Mouse (Mus musculus) hindbrain, embryonic 12.5 days (tissue): ENCODE results near the gene Calhm2. TPM values are rescaled to one million over a fixed set of nuclear protein-coding genes. Genes with fewer than 3 reads are reported as not detected.

Source experiments
- ATAC-seq: fragments of 200-750 bp; cut with Nextera tagmentation; 2 replicates; pipeline ENCODE4 v1.8.0; 2017; ENCODE audit warnings: moderate TSS enrichment; ENCODE audit not compliant: low FRiP score
- H3K27ac ChIP-seq: fragments of 300-500 bp; sonication (generic); 2 replicates; pipeline ENCODE4 v1.5.1; 2016; ENCODE audit warnings: mild to moderate bottlenecking
- H3K27me3 ChIP-seq: fragments of 300-500 bp; sonication (generic); 2 replicates; pipeline ENCODE4 v1.6.1; 2016; ENCODE audit warnings: mild to moderate bottlenecking
- H3K36me3 ChIP-seq: fragments of 300-500 bp; sonication (generic); 2 replicates; pipeline ENCODE4 v1.6.1; 2016; ENCODE audit warnings: mild to moderate bottlenecking
- H3K4me1 ChIP-seq: fragments of 300-500 bp; sonication (generic); 2 replicates; pipeline ENCODE4 v1.6.1; 2016
- H3K4me2 ChIP-seq: fragments of 300-500 bp; sonication (generic); replicated peaks from 2 replicates; pipeline ENCODE4 v1.6.1; 2016; ENCODE audit warnings: mild to moderate bottlenecking
- H3K4me3 ChIP-seq: fragments of 300-500 bp; sonication (generic); 2 replicates; pipeline ENCODE4 v1.5.1; 2016; ENCODE audit warnings: mild to moderate bottlenecking
- H3K9ac ChIP-seq: fragments of 300-500 bp; sonication (generic); 2 replicates; pipeline ENCODE4 v1.6.1; 2016; ENCODE audit warnings: mild to moderate bottlenecking, moderate library complexity
- H3K9me3 ChIP-seq: fragments of 300-500 bp; sonication (generic); replicated peaks from 2 replicates; pipeline ENCODE4 v1.6.1; 2016; ENCODE audit warnings: mild to moderate bottlenecking
- WGBS: fragments of 180-500 bp; shearing (Covaris S2); methylation state at CpG from one replicate; pipeline ENCODE4 v1.1.7; 2016; 5-methylcytosine and 5-hydroxymethylcytosine counted together
- polyA plus RNA-seq: library from polyadenylated mRNA; unstranded; fragments of >200 nt; fragmentation: Nextera tagmentation; extraction: Ambion mirVana; gene quantifications from 2 replicates; pipeline ENCODE4 v1.2.1, GENCODE M21; 2016

The Calhm2 gene
- polyA plus RNA-seq, 1 experiment from 2014 or later, result 2.2 TPM

DNA sequence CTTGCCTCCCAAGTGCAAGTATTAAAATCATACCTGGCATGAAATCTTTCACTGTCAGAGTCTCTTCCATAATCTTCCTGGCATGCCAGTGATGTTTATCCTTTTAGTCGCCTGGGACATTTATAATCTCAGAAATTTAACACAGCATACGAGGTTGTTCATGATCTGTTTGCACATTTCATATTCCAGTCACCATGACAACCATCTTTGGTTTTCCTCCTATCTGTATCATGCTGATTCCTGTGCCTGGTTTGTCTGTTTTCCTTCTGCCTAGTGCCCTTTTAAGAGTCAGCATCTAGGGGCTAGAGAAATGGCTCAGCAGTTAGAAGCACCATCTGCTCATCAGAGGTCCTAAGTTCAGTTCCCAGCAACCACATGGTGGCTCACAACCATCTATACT lies 19.5 kb downstream of the Calhm2 start:
- no peaks in the 10 kb centered on the region for H3K4me1 ChIP-seq
- H3K27ac ChIP-seq, result no peak overlapping the region
- no peaks in the 10 kb centered on the region for H3K27me3 ChIP-seq
- H3K4me3 ChIP-seq, result no peak overlapping the region
- H3K9me3 ChIP-seq, result no peaks in the 10 kb centered on the region
- peaks cover 77% of the 10 kb centered on the region for H3K36me3 ChIP-seq
- ATAC-seq, result no peak
- H3K9ac ChIP-seq, result no peak overlapping the region
- WGBS, result 88% methylated on average over 2 of the region's 2 CpGs
- no peak overlapping the region for H3K4me2 ChIP-seq

DNA sequence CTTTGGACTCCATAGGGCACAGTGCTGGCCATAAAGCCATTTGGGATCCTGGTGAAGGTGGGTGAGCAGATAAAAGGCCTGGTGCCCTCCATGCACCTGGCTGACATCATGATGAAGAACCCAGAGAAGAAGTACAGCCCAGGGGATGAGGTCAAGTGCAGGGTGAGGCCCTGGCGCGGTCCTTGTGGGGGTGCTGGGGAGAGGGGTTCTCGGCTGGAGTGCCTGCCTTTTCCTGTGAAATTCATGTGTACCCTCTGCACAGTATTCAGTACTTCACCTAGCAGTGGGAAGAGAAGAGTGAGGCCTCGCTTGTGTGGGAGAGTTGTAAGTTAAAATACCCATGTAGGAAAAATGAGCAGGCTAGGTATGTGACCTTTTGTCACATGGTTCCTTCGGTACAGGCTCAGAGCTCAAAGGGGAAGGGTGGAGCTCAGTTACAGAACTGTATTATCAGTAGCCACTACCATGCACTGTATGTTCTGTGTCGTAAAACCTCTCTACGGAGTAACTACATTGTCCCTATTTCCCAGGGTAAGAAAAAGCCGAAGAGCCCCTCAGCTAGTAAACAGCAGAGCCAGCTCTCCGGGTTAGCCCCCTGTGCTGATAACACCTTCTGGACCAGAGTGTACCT lies 33.3 kb downstream of the Calhm2 start:
- no peak overlapping the region for H3K9ac ChIP-seq
- H3K27ac ChIP-seq, result no peak overlapping the region
- 93% methylated on average over 9 of the region's 9 CpGs for whole genome bisulfite sequencing
- no peak overlapping the region for H3K4me3 ChIP-seq
- peaks cover 98% of the 10 kb centered on the region for H3K36me3 ChIP-seq
- no peaks in the 10 kb centered on the region for H3K27me3 ChIP-seq
- no peaks in the 10 kb centered on the region for H3K9me3 ChIP-seq
- no peak overlapping the region for H3K4me2 ChIP-seq
- H3K4me1 ChIP-seq, result no peaks in the 10 kb centered on the region
- no peak for ATAC-seq

DNA sequence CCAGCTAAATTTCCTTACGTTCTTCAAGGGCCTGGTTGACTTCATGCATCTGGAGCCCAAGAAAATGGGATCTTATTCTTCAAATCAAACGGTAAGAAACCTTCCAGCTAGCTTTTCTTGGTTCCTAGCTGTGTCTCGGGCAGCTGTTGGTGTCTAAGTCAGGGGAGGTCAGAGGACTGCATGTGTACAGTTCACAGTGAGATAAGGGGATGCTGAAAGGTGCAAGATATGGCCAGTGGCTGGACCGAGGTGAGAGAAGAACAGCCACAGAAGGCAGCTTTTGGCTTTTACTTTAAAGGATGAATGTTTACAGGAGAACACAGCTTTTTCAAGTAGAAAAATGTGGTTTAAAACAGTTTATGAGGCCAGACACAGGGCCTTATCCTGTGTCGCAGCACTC lies 37.0 kb downstream of the Calhm2 start:
- Histone ChIP-seq H3K4me2 (no peak overlapping the region), H3K9ac (no peak overlapping the region), H3K36me3 (peaks cover 97% of the 10 kb centered on the region), H3K9me3 (no peaks in the 10 kb centered on the region), H3K4me3 (no peak overlapping the region), H3K27ac (no peak overlapping the region), H3K4me1 (no peaks in the 10 kb centered on the region), H3K27me3 (no peaks in the 10 kb centered on the region)
- 93% methylated on average over 5 of the region's 5 CpGs for WGBS
- no peak for ATAC-seq

DNA sequence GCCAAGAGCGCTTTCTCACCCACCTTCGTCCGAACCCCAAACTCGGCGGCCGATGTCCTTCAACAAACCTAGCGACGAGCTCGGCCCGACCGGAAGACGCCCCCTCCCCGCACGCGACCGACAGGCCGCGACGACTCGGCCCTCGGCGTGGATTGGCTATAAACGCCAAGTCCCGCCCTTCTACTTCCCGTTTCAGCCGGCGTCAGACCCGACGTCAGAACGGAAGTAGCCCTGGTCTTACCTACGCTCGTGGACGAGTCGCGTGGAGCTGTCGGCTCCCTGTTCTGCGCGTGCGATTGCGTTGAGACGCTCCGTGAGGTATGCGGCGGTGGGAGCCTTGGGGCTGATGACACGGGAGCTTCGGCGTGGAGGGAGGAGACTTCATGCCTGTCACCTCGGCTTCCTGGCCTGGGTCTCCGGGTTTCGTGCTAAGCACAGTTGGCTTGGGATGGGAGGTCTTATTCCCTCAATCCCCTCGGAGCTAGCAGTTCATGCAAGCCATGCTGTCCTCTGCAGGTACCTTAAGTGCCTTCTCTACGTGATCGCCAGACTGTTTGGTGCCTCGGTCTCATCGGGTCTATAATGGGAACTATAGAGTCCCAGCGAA lies 47.4 kb downstream of the Calhm2 start, which contains the start of the genes Usmg5 and Pdcd11:
TSS of gene Usmg5 (minus strand) at position 98 of the 607 bp plus-strand sequence.
TSS of gene Pdcd11 (plus strand) at position 219 of the 607 bp plus-strand sequence.
- H3K27ac ChIP-seq, result peak within 1 kb of the TSS; percentile 84
- ATAC-seq, result peak; percentile 99
- no peaks in the 10 kb centered on the region for H3K9me3 ChIP-seq
- H3K4me3 ChIP-seq, result peak within 1 kb of the TSS; percentile 77
- peaks cover 14% of the 10 kb centered on the region for H3K4me1 ChIP-seq
- peaks cover 33% of the 10 kb centered on the region for H3K36me3 ChIP-seq
- peak within 1 kb of the TSS; percentile 97 for H3K9ac ChIP-seq
- peak within 1 kb of the TSS; percentile 85 for H3K4me2 ChIP-seq
- under 1% methylated on average over 56 of the region's 56 CpGs for WGBS
- H3K27me3 ChIP-seq, result no peaks in the 10 kb centered on the region

DNA sequence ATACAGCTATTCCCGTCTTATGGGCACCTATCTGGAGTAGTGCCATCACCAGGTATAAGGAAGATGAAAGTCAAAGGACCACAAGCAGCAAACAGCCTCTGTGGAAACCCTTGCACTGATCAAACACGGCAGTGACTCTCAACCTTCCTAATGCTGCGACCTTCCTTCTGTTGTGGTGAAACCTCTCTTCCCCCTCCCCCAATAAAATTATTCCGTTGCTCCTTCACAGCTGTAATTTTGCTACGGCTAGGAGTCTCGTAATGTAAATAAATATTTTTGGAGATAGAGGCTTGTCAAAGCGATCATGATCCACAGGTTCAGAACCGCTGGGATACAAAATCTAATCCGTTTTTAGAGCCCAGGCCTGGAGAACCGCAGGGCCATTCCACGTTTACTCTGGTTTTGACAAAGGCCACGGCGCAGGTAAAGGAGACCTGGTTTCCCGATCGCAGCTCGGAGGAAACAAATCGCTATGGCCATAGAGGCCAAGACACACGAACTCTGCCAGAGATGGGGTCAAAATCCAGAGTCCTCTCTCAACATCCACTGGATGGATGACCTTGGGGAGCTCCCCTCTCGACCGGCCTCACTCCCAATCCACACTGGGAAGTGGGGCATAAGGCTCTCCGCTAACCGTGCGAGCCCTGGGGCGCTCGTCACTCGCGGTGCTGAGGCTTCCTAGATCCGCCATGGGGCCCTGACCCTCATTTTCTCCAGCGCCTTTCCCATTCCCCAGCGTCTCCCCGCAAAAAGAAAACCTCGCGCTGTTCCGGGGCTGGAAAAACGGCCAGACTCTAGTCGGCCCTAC lies 48.2 kb downstream of the Calhm2 start:
- WGBS, result 2% methylated on average over 34 of the region's 36 CpGs

DNA sequence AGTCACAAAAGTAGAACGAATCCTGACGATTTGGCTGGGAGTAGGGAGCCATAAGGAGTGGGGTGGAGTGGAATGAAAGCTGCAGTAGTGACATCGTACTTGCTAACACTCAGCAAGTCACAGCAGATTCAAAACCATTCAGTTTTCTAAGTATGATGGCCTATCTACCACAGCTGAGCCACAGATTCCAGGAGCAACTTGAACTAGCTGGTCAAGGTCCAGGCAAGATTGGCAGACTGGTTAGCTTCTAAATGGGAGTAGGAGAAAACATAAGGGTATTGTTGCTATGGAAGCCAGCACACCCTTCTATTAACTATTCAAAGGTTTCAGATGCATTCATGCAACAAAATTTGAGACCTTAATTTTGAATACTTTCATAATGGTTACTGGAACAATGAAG lies 49.9 kb downstream of the Calhm2 start:
- Histone ChIP-seq H3K4me3 (no peak overlapping the region), H3K36me3 (peaks cover 35% of the 10 kb centered on the region), H3K9me3 (no peaks in the 10 kb centered on the region), H3K4me1 (peaks cover 14% of the 10 kb centered on the region), H3K27ac (no peak overlapping the region), H3K9ac (no peak overlapping the region), H3K4me2 (no peak overlapping the region), H3K27me3 (no peaks in the 10 kb centered on the region)
- no peak for ATAC-seq
- 84% methylated on average over 3 of the region's 3 CpGs for WGBS

More for the DNA sequence above, 48.2 kb downstream of the Calhm2 start:
- Histone ChIP-seq H3K9me3 (no peaks in the 10 kb centered on the region), H3K9ac (peak overlapping the region; percentile 97), H3K36me3 (peaks cover 33% of the 10 kb centered on the region), H3K27me3 (no peaks in the 10 kb centered on the region), H3K27ac (peak overlapping the region; percentile 84), H3K4me3 (peak overlapping the region; percentile 77), H3K4me1 (peaks cover 14% of the 10 kb centered on the region), H3K4me2 (peak overlapping the region; percentile 85)
- ATAC-seq, result peak; percentile 78

DNA sequence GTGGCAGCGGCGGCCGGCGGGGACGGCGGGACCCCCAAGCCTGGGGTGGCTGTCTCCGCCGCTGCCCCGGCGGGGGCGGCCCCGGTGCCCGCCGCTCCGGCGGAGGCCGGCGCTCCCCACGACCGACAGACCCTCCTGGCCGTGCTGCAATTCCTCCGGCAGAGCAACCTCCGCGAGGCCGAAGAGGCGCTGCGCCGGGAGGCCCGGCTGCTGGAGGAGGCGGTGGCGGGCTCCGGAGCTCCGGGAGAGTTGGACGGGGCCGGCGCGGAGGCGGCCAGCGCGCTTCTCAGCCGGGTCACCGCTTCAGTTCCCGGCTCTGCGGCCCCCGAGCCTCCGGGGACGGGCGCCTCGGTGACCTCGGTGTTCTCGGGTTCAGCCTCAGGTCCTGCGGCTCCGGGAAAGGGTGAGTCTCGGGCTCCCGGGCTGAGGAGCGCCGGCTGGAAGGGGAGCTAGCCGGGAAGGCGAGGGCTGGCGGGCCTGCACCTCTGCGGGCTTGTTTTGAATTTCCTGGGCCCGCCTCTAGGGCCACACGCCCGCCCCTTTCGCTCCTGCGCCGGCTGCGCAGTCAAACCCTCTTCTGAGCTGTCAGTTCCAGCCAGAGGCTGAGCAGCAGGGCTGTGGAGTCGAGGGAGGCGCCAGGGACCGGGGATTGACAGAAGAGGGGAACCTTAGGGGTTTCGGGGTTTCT lies 70.0 kb downstream of the Calhm2 start:
- Histone ChIP-seq H3K4me2 (peak overlapping the region; percentile 60), H3K9me3 (no peaks in the 10 kb centered on the region), H3K4me1 (peaks cover 10% of the 10 kb centered on the region), H3K27me3 (no peaks in the 10 kb centered on the region), H3K9ac (peak overlapping the region; percentile 90), H3K27ac (peak overlapping the region; percentile 88), H3K4me3 (peak overlapping the region; percentile 88), H3K36me3 (peaks cover 20% of the 10 kb centered on the region)
- under 1% methylated on average over 56 of the region's 72 CpGs for WGBS
- peak; percentile 90 for ATAC-seq

DNA sequence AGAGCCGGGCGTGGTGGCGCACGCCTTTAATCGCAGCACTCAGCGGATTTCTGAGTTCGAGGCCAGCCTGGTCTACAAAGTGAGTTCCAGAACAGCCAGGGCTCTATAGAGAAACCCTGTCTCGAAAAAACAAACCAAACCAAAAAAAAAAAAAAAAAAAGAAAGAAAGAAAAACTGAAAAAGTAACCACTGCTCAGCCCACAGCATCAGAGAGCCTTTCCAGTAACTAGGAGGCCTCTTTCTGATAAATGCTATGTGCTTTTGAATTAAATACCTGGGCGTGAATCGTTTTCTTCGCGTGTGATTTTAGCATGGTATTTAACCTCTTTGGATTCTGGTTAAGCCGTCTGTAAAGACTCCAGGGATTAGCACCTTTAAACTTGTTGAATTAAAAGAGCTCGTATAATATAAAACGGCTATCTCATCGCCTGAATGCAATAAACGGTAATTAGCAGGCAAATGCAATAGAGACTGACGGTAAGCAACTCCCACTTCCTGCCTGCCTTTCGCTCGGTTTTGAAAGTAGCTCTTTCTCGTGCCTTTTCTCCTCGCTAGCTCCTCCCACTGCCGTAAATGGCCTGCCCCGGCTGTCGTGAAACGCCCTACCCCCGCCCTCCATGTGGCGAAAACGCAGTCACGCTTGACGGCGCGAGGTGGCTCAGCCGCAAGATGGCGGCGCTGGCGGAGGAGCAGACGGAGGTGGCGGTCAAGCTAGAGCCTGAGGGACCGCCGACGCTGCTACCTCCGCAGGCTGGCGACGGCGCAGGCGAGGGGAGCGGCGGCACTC lies 70.8 kb downstream of the Calhm2 start, which contains the start of gene Taf5:
TSS of gene Taf5 (plus strand) at position 651 of the 787 bp plus-strand sequence.
- H3K27me3 ChIP-seq, result no peaks in the 10 kb centered on the region
- peak within 1 kb of the TSS; percentile 88 for H3K27ac ChIP-seq
- peak within 1 kb of the TSS; percentile 90 for H3K9ac ChIP-seq
- H3K4me3 ChIP-seq, result peak within 1 kb of the TSS; percentile 88
- H3K4me1 ChIP-seq, result peaks cover 10% of the 10 kb centered on the region
- peaks cover 13% of the 10 kb centered on the region for H3K36me3 ChIP-seq
- no peaks in the 10 kb centered on the region for H3K9me3 ChIP-seq
- ATAC-seq, result peak; percentile 84
- peak within 1 kb of the TSS; percentile 60 for H3K4me2 ChIP-seq
- WGBS, result 11% methylated on average over 49 of the region's 49 CpGs

DNA sequence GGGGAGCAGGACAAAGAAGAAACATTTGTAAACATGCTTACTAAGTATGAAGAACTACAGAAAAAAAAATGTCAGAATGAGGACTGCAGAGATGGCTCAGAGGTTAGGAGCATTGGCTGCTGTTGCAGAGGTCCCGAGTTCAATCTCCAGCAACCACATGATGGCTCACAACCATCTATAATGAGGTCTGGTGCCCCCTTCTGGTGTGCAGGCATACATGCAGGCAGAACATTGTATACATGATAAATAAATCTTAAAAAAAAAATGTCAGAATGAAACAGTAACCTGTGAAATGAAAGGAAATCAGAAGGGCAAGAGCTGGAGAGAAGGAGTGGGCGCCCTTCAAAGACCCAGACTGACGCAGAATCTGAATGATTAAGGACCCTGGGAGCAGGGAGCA lies 72.2 kb downstream of the Calhm2 start:
- WGBS, result 93% methylated on average over 3 of the region's 3 CpGs
- ATAC-seq, result no peak
- no peak overlapping the region for H3K4me2 ChIP-seq

DNA sequence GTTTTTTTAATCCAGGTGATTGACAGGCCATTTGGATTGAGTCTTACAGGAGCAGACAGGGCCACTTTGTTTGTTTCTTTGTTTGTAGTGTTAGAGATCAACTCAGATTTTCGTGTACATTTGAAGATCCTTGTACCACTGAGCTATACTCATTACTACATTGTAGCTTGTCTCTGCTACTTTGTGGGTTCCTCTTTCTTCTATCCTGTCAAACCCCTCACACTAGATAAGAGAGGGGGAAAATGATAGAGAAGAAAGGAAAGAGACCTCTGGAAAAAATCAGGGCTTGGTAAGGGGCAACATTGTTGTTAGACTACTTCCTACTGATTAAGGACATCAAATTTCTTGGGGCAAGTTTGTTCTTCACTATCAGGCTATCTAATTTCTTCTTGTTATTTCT lies 80.4 kb downstream of the Calhm2 start:
- H3K4me2 ChIP-seq, result no peak overlapping the region
- H3K4me1 ChIP-seq, result no peaks in the 10 kb centered on the region
- H3K4me3 ChIP-seq, result no peak overlapping the region
- WGBS, result 70% methylated on average over 1 of the region's 1 CpGs
- no peaks in the 10 kb centered on the region for H3K9me3 ChIP-seq
- no peak overlapping the region for H3K9ac ChIP-seq
- H3K27me3 ChIP-seq, result no peaks in the 10 kb centered on the region
- no peaks in the 10 kb centered on the region for H3K36me3 ChIP-seq
- H3K27ac ChIP-seq, result no peak overlapping the region
- ATAC-seq, result no peak

More for the DNA sequence above, 72.2 kb downstream of the Calhm2 start:
- no peaks in the 10 kb centered on the region for H3K9me3 ChIP-seq
- H3K4me1 ChIP-seq, result peaks cover 10% of the 10 kb centered on the region
- no peak overlapping the region for H3K27ac ChIP-seq
- no peak overlapping the region for H3K9ac ChIP-seq
- H3K27me3 ChIP-seq, result no peaks in the 10 kb centered on the region
- no peak overlapping the region for H3K4me3 ChIP-seq
- peaks cover under 1% of the 10 kb centered on the region; the same call in 1 of the 2 replicates for H3K36me3 ChIP-seq
